Mouse (Mus musculus) inflammation-experienced regulatory T-cells, adult 6 months (primary cell): Measurements from ENCODE around the gene Sbds. TPM values are rescaled to one million over a fixed set of nuclear protein-coding genes. Genes with fewer than 3 reads are reported as not detected.
"Not testable (repeated sequence)": the region's sequence is repeated elsewhere in the genome, so short reads cannot be mapped to it uniquely, and the experiment has no call there.

ENCODE experiments used
- ATAC-seq: one replicate; pipeline ENCODE4 v1.8.0; 2017
- polyA plus RNA-seq, 3 experiments: library from polyadenylated mRNA; unstranded; fragments of 100-300 nt; shearing (Covaris generic); gene quantifications; one replicate each; pipeline ENCODE4 v1.2.1; 2017

Gene Sbds
- polyA plus RNA-seq, 3 experiments from 2014 or later, result 108 to 150 (median 130) TPM

GRCm38 (mm10) chr5:130255799-130256525 lies 632 bp upstream of the Sbds start:
- not testable (repeated sequence) for ATAC-seq

GRCm38 (mm10) chr5:130254164-130255016 lies 940 bp downstream of the Sbds start:
- ATAC-seq, result no peak

GRCm38 (mm10) chr5:130247823-130248222 lies 7.5 kb downstream of the Sbds start:
- no peak for ATAC-seq

- ATAC-seq, result no peak
Observed at GRCm38 (mm10) chr5:130241426-130241825, 13.9 kb downstream of the Sbds start.

- no peak for ATAC-seq
Observed at GRCm38 (mm10) chr5:130239856-130240255, 15.5 kb downstream of the Sbds start.

- no peak for ATAC-seq
Observed at GRCm38 (mm10) chr5:130239236-130239635, 16.1 kb downstream of the Sbds start.

- ATAC-seq, result no peak
Observed at GRCm38 (mm10) chr5:130236302-130236701, 19.0 kb downstream of the Sbds start.

- ATAC-seq, result no peak
Observed at GRCm38 (mm10) chr5:130228120-130228519, 27.2 kb downstream of the Sbds start.

- ATAC-seq, result no peak
Observed at GRCm38 (mm10) chr5:130226790-130227189, 28.5 kb downstream of the Sbds start.

GRCm38 (mm10) chr5:130222146-130223004 lies 33.0 kb downstream of the Sbds start:
- ATAC-seq, result peak; percentile 88

- ATAC-seq, result peak; percentile 32
Observed at GRCm38 (mm10) chr5:130221760-130222145, 33.6 kb downstream of the Sbds start.

- no peak for ATAC-seq
Observed at GRCm38 (mm10) chr5:130221316-130221715, 34.0 kb downstream of the Sbds start.

GRCm38 (mm10) chr5:130218336-130218735 lies 37.0 kb downstream of the Sbds start:
- ATAC-seq, result no peak

- no peak for ATAC-seq
Observed at GRCm38 (mm10) chr5:130217406-130217805, 37.9 kb downstream of the Sbds start.

- ATAC-seq, result no peak
Observed at GRCm38 (mm10) chr5:130216781-130217180, 38.5 kb downstream of the Sbds start, which contains the start of gene Tmem248. Gene Tmem248 (plus strand): TSS chr5:130217081.

GRCm38 (mm10) chr5:130212956-130213355 lies 42.4 kb downstream of the Sbds start:
- no peak for ATAC-seq

GRCm38 (mm10) chr5:130207299-130207698 lies 48.0 kb downstream of the Sbds start:
- ATAC-seq, result no peak

GRCm38 (mm10) chr5:130205441-130206023 lies 49.8 kb downstream of the Sbds start:
- no peak for ATAC-seq

GRCm38 (mm10) chr5:130204560-130204959 lies 50.8 kb downstream of the Sbds start:
- peak; percentile 82 for ATAC-seq

- ATAC-seq, result peak; percentile 49
Observed at GRCm38 (mm10) chr5:130203948-130204347, 51.4 kb downstream of the Sbds start.

- no peak for ATAC-seq
Observed at GRCm38 (mm10) chr5:130200233-130201029, 54.9 kb downstream of the Sbds start.
